Mouse (Mus musculus) testis, adult 2 months (tissue): ENCODE data around the gene Meox1.

Experiments
- CTCF ChIP-seq: fragments of 200-500 bp; IDR thresholded peaks from 2 replicates; pipeline ENCODE4 v1.5.1; 2012; ENCODE audit warnings: low read depth, mild to moderate bottlenecking, inconsistent platforms, low read length, moderate library complexity; ENCODE audit not compliant: control insufficient read depth, insufficient read depth, insufficient replicate concordance
- POLR2A ChIP-seq: fragments of 200-500 bp; IDR thresholded peaks from 2 replicates; pipeline ENCODE4 v1.6.1; 2012; ENCODE audit warnings: low read depth, mild to moderate bottlenecking, inconsistent platforms, low read length, moderate library complexity; ENCODE audit not compliant: control insufficient read depth

GRCm38 (mm10) chr11:101840405-101840804 is 53.8 kb downstream of the Meox1 start:
- TF ChIP-seq CTCF (peak; percentile 55; the same call in 1 of the 2 replicates), POLR2A (no peak)
